Mouse (Mus musculus): Measurements from ENCODE around the gene Zfp628. TPM values are rescaled to one million over a fixed set of nuclear protein-coding genes. Genes with fewer than 3 reads are reported as not detected.

Gene Zfp628
- total RNA-seq, 2 experiments from 2014 or later: 7.9 to 8.4 TPM

Other genes starting within 250 kb of the Zfp628 start
- gene Hspbp1, start 230.1 kb upstream of the Zfp628 start, total RNA-seq (2021): 10 to 100 TPM; 19.7 to 20.3 TPM
- gene Brsk1, start 224.6 kb upstream of the Zfp628 start, total RNA-seq (2021): 1 to 10 TPM; 1.8 to 2.3 TPM
- under 1 TPM in 1 of 2 experiments, not detected in 1; 0.12 TPM for gene Tmem150b, start 190.0 kb upstream of the Zfp628 start, total RNA-seq (2021)
- gene Kmt5c, start 175.1 kb upstream of the Zfp628 start, total RNA-seq (2021): 10 to 100 TPM; 18.9 to 19.9 TPM
- 1 to 10 TPM; 2.6 to 2.9 TPM for gene Cox6b2, start 162.1 kb upstream of the Zfp628 start, total RNA-seq (2021)
- gene Fam71e2, start 143.9 kb upstream of the Zfp628 start, total RNA-seq (2021): not detected
- under 1 TPM in 1 of 2 experiments, not detected in 1; 0.13 TPM for gene Il11, start 132.4 kb upstream of the Zfp628 start, total RNA-seq (2021)
- gene Tmem190, start 132.3 kb upstream of the Zfp628 start, total RNA-seq (2021): not detected
- 1 to 10 TPM; 2.5 to 4.1 TPM for gene Tmem238, start 125.6 kb upstream of the Zfp628 start, total RNA-seq (2021)
- 100 to 1,000 TPM; 613 to 657 TPM for gene Rpl28, start 122.3 kb upstream of the Zfp628 start, total RNA-seq (2021)
- 10 to 100 TPM; 79.5 to 80.4 TPM for gene Ube2s, start 102.6 kb upstream of the Zfp628 start, total RNA-seq (2021)
- not detected for gene Shisa7, start 70.5 kb upstream of the Zfp628 start, total RNA-seq (2021)
- gene Isoc2b, start 45.0 kb upstream of the Zfp628 start, total RNA-seq (2021): 1 to 10 TPM; 2.4 TPM
- 10 to 100 TPM; 15.8 to 16.7 TPM for gene Isoc2a, start 38.1 kb upstream of the Zfp628 start, total RNA-seq (2021)
- gene Gm36210, start 8.7 kb upstream of the Zfp628 start, total RNA-seq (2021): not detected
- gene Nat14, start 6.8 kb downstream of the Zfp628 start, total RNA-seq (2021): 1 to 10 TPM; 2.4 to 3.3 TPM
- gene Ssc5d, start 10.6 kb downstream of the Zfp628 start, total RNA-seq (2021): 10 to 100 TPM; 28.5 to 33.4 TPM
- 10 to 100 TPM; 39.9 to 51.4 TPM for gene Sbk2, start 49.2 kb downstream of the Zfp628 start, total RNA-seq (2021)
- 1 to 10 TPM in 1 of 2 experiments, under 1 TPM in 1; 0.33 to 1.0 TPM for gene Sbk3, start 56.0 kb downstream of the Zfp628 start, total RNA-seq (2021)
- 10 to 100 TPM in 1 of 2 experiments, 1 to 10 TPM in 1; 9.0 to 10.5 TPM for gene Zfp579, start 80.9 kb downstream of the Zfp628 start, total RNA-seq (2021)
- gene Zfp524, start 99.2 kb downstream of the Zfp628 start, total RNA-seq (2021): 1 to 10 TPM; 5.8 to 6.0 TPM
- gene Fiz1, start 99.5 kb downstream of the Zfp628 start, total RNA-seq (2021): 10 to 100 TPM; 16.3 to 16.5 TPM
- not detected for gene Gm44973, start 100.3 kb downstream of the Zfp628 start, total RNA-seq (2021)
- 10 to 100 TPM; 12.6 to 13.4 TPM for gene Zfp865, start 105.2 kb downstream of the Zfp628 start, total RNA-seq (2021)
- gene Ccdc106, start 105.3 kb downstream of the Zfp628 start, total RNA-seq (2021): under 1 TPM; 0.31 to 0.33 TPM
- gene 4632433K11Rik, start 118.9 kb downstream of the Zfp628 start, total RNA-seq (2021): not detected
- 1 to 10 TPM; 4.3 to 5.0 TPM for gene Zfp784, start 123.2 kb downstream of the Zfp628 start, total RNA-seq (2021)
- 1 to 10 TPM; 5.6 to 6.6 TPM for gene Zfp580, start 136.3 kb downstream of the Zfp628 start, total RNA-seq (2021)
- 10 to 100 TPM; 52.0 to 62.2 TPM for gene U2af2, start 146.9 kb downstream of the Zfp628 start, total RNA-seq (2021)
- 100 to 1,000 TPM; 100 to 107 TPM for gene Epn1, start 165.0 kb downstream of the Zfp628 start, total RNA-seq (2021)
- gene Rfpl4, start 201.7 kb downstream of the Zfp628 start, total RNA-seq (2021): not detected
- 1 to 10 TPM; 1.4 to 1.7 TPM for gene Rasl2-9, start 210.7 kb downstream of the Zfp628 start, total RNA-seq (2021)
- not detected for gene Vmn1r55, start 234.5 kb downstream of the Zfp628 start, total RNA-seq (2021)